Mouse (Mus musculus) erythroblast, embryonic 14.5 days (primary cell): Measurements from ENCODE around the gene Spon1.

ENCODE experiments used
- GATA1 ChIP-seq: IDR thresholded peaks from 2 replicates; pipeline ENCODE4 v1.6.1; 2012; ENCODE audit warnings: low read length, inconsistent platforms, mixed read lengths
- TAL1 ChIP-seq: IDR thresholded peaks from 3 replicates; pipeline ENCODE4 v1.6.1; 2012; ENCODE audit warnings: low read length, inconsistent platforms, mixed read lengths

DNA sequence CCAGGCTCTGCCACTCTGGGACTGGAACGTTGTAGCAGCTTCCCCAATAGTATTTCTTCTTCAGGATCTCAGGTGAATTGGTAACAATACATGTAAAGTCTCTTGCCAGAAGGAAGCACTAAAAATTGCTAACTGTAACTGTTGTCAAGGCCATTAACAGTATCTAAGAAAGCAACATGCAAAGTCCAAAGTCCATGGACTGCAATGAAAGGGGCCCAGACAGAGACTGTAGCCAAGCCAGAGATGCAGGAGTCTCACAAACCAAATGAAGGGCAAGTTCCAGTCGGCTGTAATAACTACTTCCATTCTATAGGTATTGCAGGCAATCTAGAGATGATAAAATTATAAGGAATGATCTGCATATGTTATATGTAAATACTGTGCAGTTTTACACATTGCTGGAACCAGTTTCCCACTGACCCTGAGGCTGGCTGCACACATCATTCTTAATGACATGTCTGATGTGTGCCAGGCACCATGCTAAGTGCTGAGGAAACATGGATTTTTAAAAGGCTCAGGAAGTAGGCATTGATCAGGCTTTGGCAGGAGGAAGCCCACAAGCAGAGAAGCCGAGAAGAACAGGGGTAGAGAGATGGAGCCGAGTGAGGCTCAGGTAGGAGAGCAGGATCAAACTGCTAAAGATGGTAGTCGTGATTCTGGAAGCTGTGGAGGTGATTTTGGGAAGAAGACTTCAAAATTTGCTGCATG lies 59.9 kb downstream of the Spon1 start:
- TF ChIP-seq TAL1 (no peak), GATA1 (no peak)
